Mouse (Mus musculus) adipose tissue, adult 10 weeks (tissue): Measurements from ENCODE around the gene Ppm1m. TPM values are rescaled to one million over a fixed set of nuclear protein-coding genes. Genes with fewer than 3 reads are reported as not detected.

ENCODE experiments used
- polyA plus RNA-seq: library from polyadenylated mRNA; stranded (reverse); fragments of 350-450 nt; fragmentation: Illumina TruSeq; extraction: RNeasy Lipid Tissue Mini Kit (QIAGEN cat#74804); gene quantifications from one replicate; pipeline ENCODE4 v1.2.3, GENCODE M21; 2014; ENCODE audit warnings: low read depth, low replicate concordance

Gene Ppm1m
- 66.7 TPM for polyA plus RNA-seq

DNA sequence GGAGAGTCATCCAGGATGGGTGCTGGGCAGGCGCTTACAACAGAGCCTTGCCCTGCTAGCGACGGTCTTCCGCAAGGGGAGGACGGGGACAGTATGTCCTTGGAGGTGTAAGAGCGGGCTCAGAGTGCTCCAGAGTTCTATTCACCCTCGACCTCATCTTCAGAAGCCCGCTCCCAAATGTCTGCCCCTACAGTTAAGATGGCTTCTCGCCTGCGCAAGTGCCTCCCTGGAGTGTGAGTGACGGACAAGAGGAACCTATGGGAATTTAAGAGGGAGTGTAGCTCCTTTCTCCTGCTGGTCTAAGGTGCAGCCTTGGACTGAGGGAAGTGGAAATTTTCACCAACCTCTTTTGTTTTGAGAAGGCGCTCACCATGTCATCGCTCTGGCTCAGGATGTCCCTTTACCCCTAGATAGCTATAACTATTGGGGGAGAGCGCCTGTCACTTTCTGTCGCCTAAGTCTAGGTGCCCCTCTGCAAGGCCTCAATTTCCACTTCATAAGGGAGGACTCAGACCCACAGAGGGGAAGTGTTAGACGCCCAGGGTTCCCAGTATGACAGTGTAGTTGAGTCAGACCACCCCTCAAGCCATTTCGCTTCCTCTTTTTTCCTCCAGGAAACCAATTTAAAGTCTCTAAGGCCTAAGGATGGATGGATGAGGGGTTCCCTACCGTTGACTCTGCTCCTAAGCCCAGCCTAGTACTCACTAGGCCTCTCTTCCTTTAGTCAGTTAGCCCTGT lies at the start of gene Ppm1m:
TSS of gene Ppm1m (minus strand) at position 212 of the 738 bp plus-strand sequence.

DNA sequence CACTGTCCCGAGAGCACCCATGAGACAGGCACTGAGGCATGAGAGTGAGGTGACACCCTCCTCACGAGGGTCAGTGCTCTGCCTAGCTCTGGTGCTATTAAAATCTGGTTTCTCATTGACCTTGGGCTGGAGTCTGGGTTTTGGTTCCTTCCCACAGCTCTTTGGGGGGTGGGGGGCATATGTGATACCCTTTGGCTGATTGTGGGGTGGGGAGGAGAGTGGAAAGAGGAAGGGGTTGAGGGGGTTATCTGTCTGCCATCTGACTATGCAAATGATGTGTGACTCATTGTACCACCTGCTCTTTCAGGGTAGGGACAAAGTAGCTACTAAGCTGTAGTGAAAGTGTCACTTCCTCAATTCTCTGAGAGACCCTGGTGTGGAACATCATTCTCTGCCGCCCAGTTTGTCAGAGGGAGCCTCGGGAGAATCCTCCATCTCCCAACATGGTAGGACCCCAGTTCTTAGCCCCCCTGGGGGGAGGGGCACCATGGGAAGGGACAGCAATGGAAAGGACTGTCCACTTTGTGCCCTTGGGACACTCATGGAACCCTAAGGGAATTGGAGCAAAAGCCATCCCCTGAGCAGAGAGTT lies 22.8 kb upstream of the Ppm1m start, which contains the start of gene Tlr9:
TSS of gene Tlr9 (plus strand) at position 338 of the 591 bp plus-strand sequence.

DNA sequence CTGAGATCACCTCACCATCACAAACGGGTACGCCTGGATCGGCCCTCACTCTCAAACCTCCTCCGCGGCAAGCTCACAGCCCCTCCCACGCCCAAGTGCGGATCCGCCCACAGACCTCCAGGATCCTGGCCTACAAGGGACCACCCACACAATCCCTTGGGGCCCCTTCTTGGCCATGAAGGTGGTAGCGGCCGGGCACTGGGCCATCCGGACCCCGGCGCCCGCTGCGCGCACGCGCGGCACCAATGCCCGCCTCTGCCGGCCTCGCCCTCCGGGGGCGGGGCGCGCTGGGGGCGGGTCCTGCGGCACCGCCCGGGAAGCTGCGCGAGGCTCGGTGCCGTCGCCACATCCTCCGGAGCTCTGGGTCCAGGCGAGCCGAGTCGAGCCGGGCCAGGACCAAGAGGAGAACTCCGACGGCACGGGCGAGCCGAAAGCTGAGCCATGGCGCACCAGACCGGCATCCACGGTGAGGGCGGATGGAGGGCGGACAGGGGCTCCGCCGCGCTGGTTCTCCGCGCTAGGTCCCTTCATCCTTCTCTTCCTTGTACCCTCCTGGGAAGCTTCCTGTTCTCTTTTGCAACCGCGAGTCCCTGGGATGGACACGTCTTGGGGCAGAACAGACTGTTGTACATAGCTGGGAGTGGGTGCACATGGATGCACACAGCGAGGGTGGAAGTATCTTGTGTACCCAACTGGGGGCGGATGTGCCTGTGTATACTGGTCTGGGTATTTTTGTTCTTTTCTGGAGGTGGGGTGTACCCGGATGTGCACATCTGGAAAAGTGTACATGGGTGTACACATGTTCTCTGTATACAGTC lies 3.5 kb upstream of the Ppm1m start, which contains the start of gene Twf2:
TSS of gene Twf2 (plus strand) at position 290 of the 818 bp plus-strand sequence.

DNA sequence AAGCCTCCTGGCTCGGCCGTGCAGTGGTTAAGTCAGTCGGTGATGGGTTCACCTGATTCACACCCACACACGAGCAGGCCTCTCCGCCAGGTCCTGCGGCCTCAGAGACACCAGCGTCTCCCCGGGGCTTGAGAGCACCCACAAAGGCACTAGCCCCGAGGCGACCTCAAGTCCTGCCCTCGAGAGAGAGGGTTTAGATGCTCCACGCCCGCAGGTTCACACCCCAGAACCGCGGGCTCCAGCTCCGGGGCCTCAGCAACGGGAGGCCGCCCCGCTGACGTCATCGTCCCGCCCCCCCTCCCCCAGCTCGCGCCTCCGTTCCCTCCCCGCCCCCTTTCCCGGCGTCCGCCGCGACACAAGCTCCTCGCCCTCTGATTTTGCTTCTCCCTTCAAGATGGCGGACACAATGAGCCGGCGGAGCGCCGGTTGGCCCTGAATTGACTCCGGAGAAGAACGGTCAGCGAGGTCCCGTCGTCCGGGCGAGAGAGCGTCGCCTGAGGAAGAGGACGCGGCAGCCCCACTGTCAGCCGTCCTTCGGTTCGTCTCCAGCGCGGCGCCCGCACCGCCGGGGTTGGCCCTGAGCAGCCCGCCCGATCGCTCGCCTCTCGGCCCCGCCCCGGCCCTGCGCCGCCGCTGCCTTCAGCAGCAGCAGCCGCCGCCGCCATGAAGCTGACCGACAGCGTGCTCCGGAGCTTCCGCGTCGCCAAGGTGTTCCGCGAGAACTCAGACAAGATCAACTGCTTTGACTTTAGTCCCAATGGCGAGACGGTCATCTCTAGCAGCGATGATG lies 28.8 kb downstream of the Ppm1m start, which contains the start of gene Wdr82:
TSS of gene Wdr82 (plus strand) at position 373 of the 790 bp plus-strand sequence.

DNA sequence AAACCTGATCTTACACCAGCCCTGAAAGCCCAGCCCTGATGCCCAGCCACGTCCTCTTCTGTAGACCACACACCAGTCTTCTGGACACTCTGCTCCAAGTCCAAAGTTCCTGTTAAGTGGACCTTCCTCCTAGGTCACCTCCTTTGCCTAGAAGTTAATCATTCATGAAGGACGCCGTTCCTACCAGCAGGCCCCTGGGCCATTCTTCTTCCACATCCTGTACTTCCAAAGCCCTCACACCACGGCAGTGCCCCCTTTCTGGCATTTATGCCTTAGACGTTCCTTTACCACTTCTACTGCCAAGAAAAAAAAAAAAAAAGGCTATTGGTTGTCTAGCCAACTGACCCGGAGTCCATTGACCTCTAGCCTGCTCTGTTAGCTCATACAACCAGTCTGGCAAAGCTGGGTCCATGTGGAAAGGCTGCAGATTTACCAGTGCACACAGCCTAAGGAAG lies 41.5 kb downstream of the Ppm1m start, which contains the start of gene Glyctk:
TSS of gene Glyctk (minus strand) at position 102 of the 455 bp plus-strand sequence.

Other genes starting within 250 kb of the Ppm1m start
- 63.1 TPM for gene Col6a5, start 239.1 kb downstream of the Ppm1m start, polyA plus RNA-seq
- 57.0 TPM for gene Col6a4, start 103.0 kb downstream of the Ppm1m start, polyA plus RNA-seq
- gene Glyctk, start 41.6 kb downstream of the Ppm1m start, polyA plus RNA-seq = 4.1 TPM
- 43.9 TPM for gene Wdr82, start 28.8 kb downstream of the Ppm1m start, polyA plus RNA-seq
- gene Twf2, start 3.4 kb upstream of the Ppm1m start, polyA plus RNA-seq = 29.0 TPM
- gene Tlr9, start 22.9 kb upstream of the Ppm1m start, polyA plus RNA-seq = 1.6 TPM
- gene Alas1, start 48.9 kb upstream of the Ppm1m start, polyA plus RNA-seq = 233 TPM
- gene Poc1a, start 81.3 kb upstream of the Ppm1m start, polyA plus RNA-seq = 3.4 TPM
- 16.6 TPM for gene Dusp7, start 168.9 kb upstream of the Ppm1m start, polyA plus RNA-seq
- 770 TPM for gene Rpl29, start 229.7 kb upstream of the Ppm1m start, polyA plus RNA-seq
- gene Acy1, start 238.6 kb upstream of the Ppm1m start, polyA plus RNA-seq = 14.4 TPM
- gene Abhd14b, start 247.7 kb upstream of the Ppm1m start, polyA plus RNA-seq = 105 TPM
- gene Abhd14a, start 247.9 kb upstream of the Ppm1m start, polyA plus RNA-seq = 19.6 TPM